Comparison of ENCODE assay signal across 9 mouse cellular contexts in genomic region chr12:8916378-8916777, GRCm38 (mm10). TPM values are rescaled to one million over a fixed set of nuclear protein-coding genes. Genes with fewer than 3 reads are reported as not detected.
DNase-seq lines count a peak whose midpoint lies in the region; ATAC-seq and TF ChIP-seq lines count a peak whose summit lies in the region.
"Had no signal": no experiment of that assay in that cellular context is flagged by ENCODE, and none has a peak within 500 bp of the region (broad histone marks: within the 10 kb centered on the region; RNA-seq: fewer than 3 reads in every experiment).

No protein-coding gene starts in this region.

- no peaks in the 10 kb centered on the region for H3K36me3 ChIP-seq in kidney, embryonic 15.5 days
- H3K36me3 ChIP-seq in midbrain, postnatal 0 days (ENCODE audit: insufficient read depth, low read length): no peaks in the 10 kb centered on the region
- H3K36me3 ChIP-seq in thymus, adult 2 months (ENCODE audit: control insufficient read depth, insufficient read depth, low read length): no peaks in the 10 kb centered on the region
- H3K36me3 ChIP-seq: limb, embryonic 13.5 days had no signal

- no peaks in the 10 kb centered on the region for H3K27me3 ChIP-seq in kidney, embryonic 15.5 days
- H3K27me3 ChIP-seq in midbrain, postnatal 0 days (ENCODE audit: insufficient read depth, low read length): no peaks in the 10 kb centered on the region
- H3K27me3 ChIP-seq in thymus, adult 2 months (ENCODE audit: control insufficient read depth, insufficient read depth, low read length): no peaks in the 10 kb centered on the region
- H3K27me3 ChIP-seq: limb, embryonic 13.5 days had no signal

- DNase-seq in left cerebral cortex, postnatal 4 days: peak; percentile 79
- no peak for DNase-seq in left cerebral cortex, adult 18-20 months (ENCODE audit: low spot score in 2 of 2)
- peak; percentile 75 to 83 for DNase-seq in cerebellum, postnatal 10 days
- peak; percentile 58 for DNase-seq in gonadal fat pad, adult 2 months (ENCODE audit: low read depth)
- DNase-seq in midbrain, postnatal 0 days (ENCODE audit: low spot score): peak; percentile 74
- no peak for DNase-seq in thymus, adult 2 months

- H3K4me3 ChIP-seq in kidney, embryonic 15.5 days (replicated peaks): no peak overlapping the region
- no peak overlapping the region for H3K4me3 ChIP-seq in midbrain, postnatal 0 days (ENCODE audit: low read depth, low read length)
- H3K4me3 ChIP-seq in thymus, adult 2 months (ENCODE audit: control insufficient read depth, insufficient read depth, low read length): no peak overlapping the region
- H3K4me3 ChIP-seq: limb, embryonic 13.5 days had no signal

- no peaks in the 10 kb centered on the region for H3K9me3 ChIP-seq in kidney, embryonic 15.5 days (replicated peaks)
- no peaks in the 10 kb centered on the region for H3K9me3 ChIP-seq in midbrain, postnatal 0 days (ENCODE audit: low read length)
- H3K9me3 ChIP-seq: limb, embryonic 13.5 days had no signal

- intact Hi-C loops in left cerebral cortex, postnatal 4 days (cut with DNase I): no loop called here

- TF ChIP-seq CTCF in midbrain, postnatal 0 days (IDR thresholded peaks at IDR 0.05): no peak
- TF ChIP-seq CTCF in thymus, adult 2 months (IDR thresholded peaks at IDR 0.05; ENCODE audit: borderline replicate concordance, control insufficient read depth, extremely low read depth, insufficient read depth, low read length, poor library complexity): no peak

- 46% methylated on average over 5 of the region's 5 CpGs for WGBS in kidney, embryonic 15.5 days
- 44% methylated on average over 5 of the region's 5 CpGs for WGBS in midbrain, postnatal 0 days
- WGBS in thymus, adult 2 months: 86% methylated on average over 5 of the region's 5 CpGs

- peaks cover 45% of the 10 kb centered on the region for H3K4me1 ChIP-seq in kidney, embryonic 15.5 days
- H3K4me1 ChIP-seq in midbrain, postnatal 0 days (ENCODE audit: insufficient read depth, low read length): no peaks in the 10 kb centered on the region
- H3K4me1 ChIP-seq in thymus, adult 2 months (replicated peaks; ENCODE audit: control insufficient read depth, insufficient read depth, low read length): peaks cover 10% of the 10 kb centered on the region

- H3K9ac ChIP-seq in kidney, embryonic 15.5 days: no peak overlapping the region
- no peak overlapping the region for H3K9ac ChIP-seq in midbrain, postnatal 0 days (replicated peaks; ENCODE audit: low read length, poor library complexity, severe bottlenecking)
- H3K9ac ChIP-seq: limb, embryonic 13.5 days had no signal

- peak overlapping the region; percentile 3; the same call in 1 of the 2 replicates for H3K4me2 ChIP-seq in kidney, embryonic 15.5 days
- no peak overlapping the region for H3K4me2 ChIP-seq in midbrain, postnatal 0 days (ENCODE audit: low read depth, low read length, poor library complexity, severe bottlenecking)
- H3K4me2 ChIP-seq: limb, embryonic 13.5 days had no signal

- peak overlapping the region; percentile 54 for H3K27ac ChIP-seq in kidney, embryonic 15.5 days
- H3K27ac ChIP-seq in midbrain, postnatal 0 days (ENCODE audit: low read depth, low read length): 0 out of 2 replicates have a peak overlapping the region, but pooled peaks have one; percentile 32
- H3K27ac ChIP-seq in thymus, adult 2 months (ENCODE audit: control insufficient read depth, insufficient read depth, low read length): no peak overlapping the region
- H3K27ac ChIP-seq: limb, embryonic 13.5 days had no signal

- ATAC-seq in kidney, embryonic 15.5 days (replicated peaks; ENCODE audit: low FRiP score): no peak
- peak; percentile 42; the same call in 1 of the 2 replicates for ATAC-seq in midbrain, postnatal 0 days (ENCODE audit: low FRiP score)
- no peak for ATAC-seq in megakaryocyte, adult 5-6 weeks (ENCODE audit: poor library complexity, severe bottlenecking)

- no peak for TF ChIP-seq POLR2A in thymus, adult 2 months (IDR thresholded peaks at IDR 0.05; ENCODE audit: control insufficient read depth, extremely low read depth, insufficient read depth, low read length, poor library complexity)

RNA-seq across cellular contexts. Expression of gene Laptm4a, which starts 5.1 kb away (rescaled TPM):
- 100 to 1,000 TPM; 186 to 191 TPM for total RNA-seq in left cerebral cortex, postnatal 4 days (2021)
- 100 to 1,000 TPM; 184 to 192 TPM for total RNA-seq in left cerebral cortex, adult 18-20 months (2021)
- polyA plus RNA-seq in gonadal fat pad, adult 2 months (2012; rRNA removed): 423 and 433 TPM in 2 replicates
- polyA plus RNA-seq in kidney, embryonic 15.5 days (2015; fragmentation: Nextera tagmentation; extraction: Ambion mirVana): 338 and 401 TPM in 2 replicates
- total RNA-seq in midbrain, postnatal 0 days (2014; rRNA removed): 165 and 177 TPM in 2 replicates
- polyA plus RNA-seq in midbrain, postnatal 0 days (2015; fragmentation: Nextera tagmentation; extraction: Ambion mirVana): 225 TPM in 2 replicates
- 109 and 138 TPM in 2 replicates for polyA plus RNA-seq in thymus, adult 2 months (2012; rRNA removed)
- total RNA-seq in megakaryocyte, adult 5-6 weeks (2015): 121 and 132 TPM in 2 replicates
- total RNA-seq in megakaryocyte, adult 5-6 weeks (2017): 192 and 195 TPM in 2 replicates

RNA-seq across cellular contexts. Expression of gene Matn3, which starts 31.4 kb away (rescaled TPM):
- under 1 TPM; 0.14 to 0.20 TPM for total RNA-seq in left cerebral cortex, postnatal 4 days (2021)
- total RNA-seq in left cerebral cortex, adult 18-20 months (2021): under 1 TPM in 1 of 2 experiments, not detected in 1; 0.12 TPM
- not detected in 2 replicates for polyA plus RNA-seq in gonadal fat pad, adult 2 months (2012; rRNA removed)
- 0.27 and 0.60 TPM in 2 replicates for polyA plus RNA-seq in kidney, embryonic 15.5 days (2015; fragmentation: Nextera tagmentation; extraction: Ambion mirVana)
- total RNA-seq in midbrain, postnatal 0 days (2014; rRNA removed): 0.33 and 0.38 TPM in 2 replicates
- polyA plus RNA-seq in midbrain, postnatal 0 days (2015; fragmentation: Nextera tagmentation; extraction: Ambion mirVana): 0.11 and 0.29 TPM in 2 replicates
- 0.06 and 0.15 TPM in 2 replicates for polyA plus RNA-seq in thymus, adult 2 months (2012; rRNA removed)
- not detected in 2 replicates for total RNA-seq in megakaryocyte, adult 5-6 weeks (2015)
- 0.12 TPM in 1 of 2 replicates, not detected in the other for total RNA-seq in megakaryocyte, adult 5-6 weeks (2017)

RNA-seq across cellular contexts. Expression of gene Wdr35, which starts 57.3 kb away (rescaled TPM):
- total RNA-seq in left cerebral cortex, postnatal 4 days (2021): 10 to 100 TPM; 35.1 to 39.3 TPM
- total RNA-seq in left cerebral cortex, adult 18-20 months (2021): 10 to 100 TPM; 43.6 to 47.1 TPM
- polyA plus RNA-seq in gonadal fat pad, adult 2 months (2012; rRNA removed): 3.8 and 4.7 TPM in 2 replicates
- 18.1 and 19.5 TPM in 2 replicates for polyA plus RNA-seq in kidney, embryonic 15.5 days (2015; fragmentation: Nextera tagmentation; extraction: Ambion mirVana)
- 19.3 and 24.2 TPM in 2 replicates for total RNA-seq in midbrain, postnatal 0 days (2014; rRNA removed)
- polyA plus RNA-seq in midbrain, postnatal 0 days (2015; fragmentation: Nextera tagmentation; extraction: Ambion mirVana): 21.4 and 22.4 TPM in 2 replicates
- polyA plus RNA-seq in thymus, adult 2 months (2012; rRNA removed): 1.6 and 1.8 TPM in 2 replicates
- 1.1 and 1.4 TPM in 2 replicates for total RNA-seq in megakaryocyte, adult 5-6 weeks (2015)
- 0.44 and 1.2 TPM in 2 replicates for total RNA-seq in megakaryocyte, adult 5-6 weeks (2017)

Comparison
In these comparisons a context has a peak if more than half of its experiments do, and no peak if none do; other contexts are left out.
1. DNase-seq: peak in left cerebral cortex, postnatal 4 days (single experiment), cerebellum, postnatal 10 days (2 of 2), gonadal fat pad, adult 2 months (single experiment) and midbrain, postnatal 0 days (single experiment); none in left cerebral cortex, adult 18-20 months (0 of 2) and thymus, adult 2 months (single experiment).